Mouse (Mus musculus): ENCODE results near the gene Sugct.

The Sugct gene

GRCm38 (mm10) chr13:17027846-17028529, 667.4 kb downstream of the Sugct start:
- no peak for DNase-seq

- no peak for DNase-seq
These were observed 668.4 kb downstream of the Sugct start for GRCm38 (mm10) chr13:17027001-17027400.

DNA sequence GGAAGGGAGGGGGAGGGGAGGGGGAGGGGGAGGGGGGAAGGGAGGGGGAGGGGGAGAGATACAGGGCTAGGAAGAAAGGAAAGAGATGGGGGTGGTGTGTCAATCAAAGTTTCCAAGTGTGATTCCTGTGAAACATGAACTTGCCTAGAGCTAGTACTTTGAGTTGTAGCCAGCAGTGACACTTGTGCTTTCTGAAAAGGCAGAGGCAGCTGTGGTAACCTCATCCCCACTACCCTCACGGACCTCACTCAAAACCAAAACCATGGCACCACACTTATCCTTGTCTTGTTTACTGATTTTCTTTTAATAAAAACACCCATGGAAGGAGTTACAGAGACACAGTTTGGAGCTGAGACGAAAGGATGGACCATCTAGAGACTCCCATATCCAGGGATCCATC, 698.9 kb downstream of the Sugct start:
- no peak for DNase-seq

DNA sequence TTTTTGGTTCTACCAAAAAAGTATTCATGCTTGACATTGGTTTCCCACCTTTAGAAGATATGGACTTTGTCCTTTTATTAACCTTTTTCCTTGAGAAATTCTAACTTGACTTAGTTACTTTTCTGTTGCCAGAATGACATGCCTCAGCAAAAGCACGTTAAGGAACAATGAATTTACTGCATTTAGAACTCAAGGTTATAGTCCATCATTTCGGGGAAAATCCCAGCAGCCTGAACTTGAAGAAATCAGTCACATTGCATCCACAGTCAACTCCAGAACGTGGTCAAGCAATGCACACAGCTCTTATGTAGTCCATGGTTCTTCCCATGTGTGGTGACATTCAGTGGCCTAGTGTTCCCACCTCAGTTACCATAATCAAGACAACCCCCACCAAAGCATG, 700.0 kb downstream of the Sugct start:
- DNase-seq = no peak

DNA sequence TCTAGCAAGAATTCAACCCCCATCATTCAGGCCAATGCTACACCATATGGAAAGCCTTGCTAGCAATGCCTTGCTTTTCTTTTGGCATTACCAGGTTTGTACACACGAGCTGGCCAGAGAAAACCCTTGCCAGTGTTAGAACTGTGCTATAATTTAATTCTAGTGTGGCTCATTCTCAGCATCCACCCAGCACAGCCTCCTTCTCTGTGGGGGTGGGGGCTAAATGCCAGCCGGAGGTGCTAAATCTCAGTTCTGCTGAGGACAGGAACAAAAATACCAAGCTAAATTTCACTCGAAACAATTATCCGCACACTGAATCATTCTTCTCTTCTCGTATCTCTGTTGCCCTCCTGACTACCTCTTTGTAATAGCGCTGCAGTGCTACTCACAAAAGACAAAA, 717.6 kb downstream of the Sugct start:
- DNase-seq = peak; percentile 81 to 85

DNA sequence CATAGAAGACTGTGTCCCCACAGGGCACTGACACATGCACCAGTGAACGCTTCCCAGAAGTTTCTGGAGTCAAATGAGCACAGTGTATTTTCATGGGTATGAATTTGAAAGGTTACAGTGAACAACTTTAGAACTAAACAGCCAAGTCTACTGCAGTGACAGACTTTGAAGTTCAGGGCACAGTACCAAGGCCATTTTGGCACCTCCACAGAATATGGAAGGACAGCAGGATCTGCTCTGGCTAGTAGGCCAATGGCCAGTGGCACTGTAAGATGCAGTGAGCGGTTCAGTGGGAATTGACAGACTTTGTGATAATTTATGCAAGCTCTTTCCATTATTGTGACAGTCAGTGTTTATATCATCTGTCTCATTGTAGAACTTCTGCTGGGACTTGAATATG, 724.1 kb downstream of the Sugct start:
- peak; percentile 29 to 45 for DNase-seq

DNA sequence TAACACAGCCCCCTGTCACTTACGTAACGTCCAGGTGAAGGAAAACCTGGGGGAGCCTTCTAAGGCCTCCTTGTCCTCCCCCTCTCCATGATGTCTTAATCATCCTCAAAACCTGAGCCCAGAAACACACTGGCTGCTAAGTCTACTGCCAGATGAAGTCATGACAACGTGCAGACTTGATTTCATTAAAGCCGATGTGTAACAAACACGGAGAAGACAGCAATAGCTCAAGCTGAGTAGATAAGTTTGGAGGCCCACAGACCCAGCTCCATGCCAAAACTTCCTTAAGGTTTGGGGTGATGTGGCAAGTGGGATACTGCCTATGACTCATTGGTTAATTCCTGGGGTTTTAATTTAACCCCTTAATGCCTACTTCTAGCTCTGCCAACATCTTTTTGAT, 726.4 kb downstream of the Sugct start:
- DNase-seq = no peak

DNA sequence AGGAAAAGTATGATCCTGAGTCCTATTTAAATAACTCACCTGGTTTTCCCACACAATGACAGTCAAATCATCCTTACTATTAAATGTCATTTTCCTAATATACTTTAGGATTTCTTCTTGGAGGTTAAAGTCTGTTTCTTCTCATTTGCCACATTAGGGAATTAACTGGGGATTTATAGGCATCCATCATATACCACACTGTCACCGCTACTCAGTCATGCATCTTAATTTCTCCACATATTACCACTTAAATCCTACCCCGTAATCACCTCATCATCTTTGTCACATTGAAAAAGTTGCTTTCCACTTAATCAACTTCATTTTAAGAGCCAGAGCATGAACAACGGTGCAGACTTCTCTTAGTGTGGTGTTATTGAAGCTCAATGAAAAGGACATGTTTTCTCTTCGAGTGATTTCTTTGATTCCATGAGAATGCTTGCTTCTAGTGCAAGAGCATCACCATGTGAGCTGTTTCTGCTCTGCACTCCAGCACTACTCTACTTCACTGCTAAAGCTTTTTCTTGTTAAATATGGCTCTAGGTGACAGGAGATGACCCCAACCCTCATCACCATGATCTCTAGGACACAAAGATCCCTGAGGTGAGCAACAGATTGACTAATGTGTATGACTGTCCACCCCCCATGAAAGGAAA, 730.4 kb downstream of the Sugct start:
- no peak for DNase-seq

DNA sequence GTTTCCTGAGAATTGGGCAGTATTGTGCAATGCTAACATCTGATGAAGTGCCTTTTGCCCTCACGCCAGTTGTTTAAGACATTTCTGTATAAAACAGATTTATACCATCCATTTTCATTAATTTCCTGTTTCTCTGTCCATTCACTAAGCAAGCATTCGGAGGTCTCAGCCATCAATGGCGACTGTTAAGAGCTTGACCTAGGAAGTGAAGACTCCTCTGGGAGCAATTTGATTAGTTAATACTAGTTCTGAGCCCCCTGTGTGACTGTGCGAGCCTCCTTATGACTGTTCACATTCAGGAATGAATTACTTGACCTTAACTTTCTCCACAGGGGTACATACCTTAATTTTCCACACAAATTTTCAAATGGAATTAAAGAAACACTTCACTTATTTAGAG, 743.3 kb downstream of the Sugct start:
- DNase-seq = no peak

- no peak for DNase-seq
These were observed 755.9 kb downstream of the Sugct start for GRCm38 (mm10) chr13:16939466-16939811.

GRCm38 (mm10) chr13:16938552-16939465, 756.5 kb downstream of the Sugct start:
- DNase-seq = no peak

- DNase-seq = peak; percentile 7 to 35
These were observed 757.7 kb downstream of the Sugct start for GRCm38 (mm10) chr13:16937422-16938202.

- DNase-seq = no peak
These were observed 760.3 kb downstream of the Sugct start for GRCm38 (mm10) chr13:16935029-16935428.

DNA sequence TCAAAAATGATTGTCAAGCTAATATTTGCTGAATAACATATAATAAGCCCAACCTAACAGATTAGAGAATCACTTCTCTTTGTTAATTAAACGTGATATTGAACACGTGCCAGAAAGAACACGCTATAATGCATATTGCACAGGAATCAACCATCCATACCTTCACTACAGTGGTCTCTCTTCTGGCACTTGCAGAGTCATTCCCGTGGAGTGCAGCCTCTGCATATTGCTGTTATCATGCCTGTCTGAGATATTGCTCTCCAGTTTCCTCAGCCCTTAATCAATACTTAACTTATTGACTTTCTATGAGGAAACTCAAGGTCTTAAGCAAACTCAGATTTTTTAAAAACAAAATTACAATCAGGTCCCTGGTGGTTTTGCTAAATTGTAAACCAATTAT, 761.8 kb downstream of the Sugct start:
- DNase-seq = no peak

DNA sequence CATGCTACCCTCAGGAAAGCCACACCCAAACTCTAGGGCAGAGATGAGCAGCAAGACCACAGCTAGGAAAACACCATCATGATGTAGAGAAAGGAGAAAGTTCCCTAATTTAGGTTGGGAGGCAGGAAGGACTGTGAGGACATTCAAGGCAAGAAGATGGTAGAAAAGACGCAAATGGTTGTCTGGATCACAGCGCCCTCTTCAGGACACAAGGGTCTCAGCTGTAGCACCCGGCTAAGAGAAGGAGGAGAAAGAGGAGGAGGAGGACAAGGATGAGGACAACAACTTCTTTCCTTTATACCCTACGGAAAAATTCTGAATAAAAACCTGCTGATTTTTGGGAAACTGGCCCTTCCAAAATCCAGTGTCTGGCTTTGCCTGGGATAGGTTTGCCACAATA, 774.0 kb downstream of the Sugct start:
- no peak for DNase-seq

DNA sequence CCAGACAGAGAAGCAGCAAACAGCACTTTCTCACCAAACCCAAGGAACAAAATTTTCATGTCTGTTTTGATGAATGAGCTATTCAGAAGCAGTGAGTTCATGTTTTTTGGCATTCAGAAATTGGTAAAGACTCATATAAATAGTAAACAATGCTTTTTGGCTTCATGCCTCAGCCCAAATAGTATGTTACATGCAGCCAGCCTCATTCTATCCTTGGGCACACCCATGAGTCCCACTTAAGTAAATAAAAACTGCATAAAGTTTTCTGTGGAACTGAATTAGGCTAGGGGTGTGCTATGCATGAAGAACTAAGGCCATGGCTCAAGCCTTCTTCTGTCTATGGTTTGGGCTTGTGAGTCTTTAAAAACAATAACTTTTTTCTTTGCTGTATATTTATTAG, 779.7 kb downstream of the Sugct start:
- no peak for DNase-seq

- DNase-seq = no peak
These were observed 783.1 kb downstream of the Sugct start for GRCm38 (mm10) chr13:16912214-16912613.

GRCm38 (mm10) chr13:16906974-16907373, 788.4 kb downstream of the Sugct start:
- no peak for DNase-seq

GRCm38 (mm10) chr13:16901424-16901823, 793.9 kb downstream of the Sugct start:
- peak in 1 of 2 experiments; percentile 4 for DNase-seq

- no peak for DNase-seq
These were observed 797.1 kb downstream of the Sugct start for GRCm38 (mm10) chr13:16898084-16898792.

GRCm38 (mm10) chr13:16878056-16878455, 817.3 kb downstream of the Sugct start:
- DNase-seq = no peak

DNA sequence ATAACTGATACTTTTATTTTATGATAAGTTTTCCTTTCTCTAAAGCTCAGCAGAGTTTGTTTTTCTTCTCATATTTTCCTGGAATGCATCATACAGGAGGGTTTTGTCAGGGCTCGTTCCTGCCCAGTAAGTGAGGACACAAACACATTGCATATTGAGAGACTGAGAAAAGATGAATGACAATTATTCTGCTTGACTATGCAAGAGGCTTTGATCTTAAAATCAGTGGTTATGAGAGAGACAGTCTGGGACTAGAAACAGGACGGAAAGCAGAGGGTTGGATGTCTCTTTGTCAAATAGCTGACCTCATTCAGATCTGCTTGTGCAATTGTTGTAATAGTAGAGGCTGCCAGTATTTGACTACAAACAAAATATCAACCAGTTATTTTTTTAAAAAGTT, 835.4 kb downstream of the Sugct start:
- DNase-seq = no peak
